Mouse (Mus musculus): ENCODE data around the gene Capn15. TPM values are rescaled to one million over a fixed set of nuclear protein-coding genes. Genes with fewer than 3 reads are reported as not detected.

Gene Capn15
- total RNA-seq, 2 experiments from 2014 or later = 14.2 to 14.5 TPM

DNA sequence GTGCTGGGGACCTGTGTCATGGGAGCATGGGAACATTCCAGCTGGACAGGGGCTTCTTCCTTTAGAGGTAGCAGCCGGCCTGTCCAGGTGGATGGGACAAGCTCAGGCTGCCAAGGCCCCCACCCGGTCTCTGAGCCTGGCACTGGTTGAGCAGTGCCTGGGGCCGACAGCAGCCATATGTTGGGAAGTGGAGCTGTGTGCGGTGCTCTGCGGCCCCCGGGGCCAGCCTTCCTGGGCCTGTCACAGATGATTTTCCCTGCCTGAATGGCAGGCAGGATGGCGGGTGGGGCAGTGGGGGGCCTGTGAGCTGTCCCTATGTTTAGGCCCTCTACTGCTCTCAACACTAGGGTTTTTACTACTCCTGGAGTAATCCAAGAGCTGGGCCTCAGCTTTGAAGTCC, 29.4 kb downstream of the Capn15 start:
- no peak for DNase-seq (ENCODE audit: low spot score in 2 of 2)

GRCm38 (mm10) chr17:25955736-25956135, 29.9 kb downstream of the Capn15 start:
- DNase-seq (ENCODE audit: low spot score in 2 of 2) = no peak

GRCm38 (mm10) chr17:25954671-25955070, 30.9 kb downstream of the Capn15 start:
- no peak for DNase-seq (ENCODE audit: low spot score in 2 of 2)

GRCm38 (mm10) chr17:25953161-25953560, 32.4 kb downstream of the Capn15 start:
- no peak for DNase-seq (ENCODE audit: low spot score in 2 of 2)

DNA sequence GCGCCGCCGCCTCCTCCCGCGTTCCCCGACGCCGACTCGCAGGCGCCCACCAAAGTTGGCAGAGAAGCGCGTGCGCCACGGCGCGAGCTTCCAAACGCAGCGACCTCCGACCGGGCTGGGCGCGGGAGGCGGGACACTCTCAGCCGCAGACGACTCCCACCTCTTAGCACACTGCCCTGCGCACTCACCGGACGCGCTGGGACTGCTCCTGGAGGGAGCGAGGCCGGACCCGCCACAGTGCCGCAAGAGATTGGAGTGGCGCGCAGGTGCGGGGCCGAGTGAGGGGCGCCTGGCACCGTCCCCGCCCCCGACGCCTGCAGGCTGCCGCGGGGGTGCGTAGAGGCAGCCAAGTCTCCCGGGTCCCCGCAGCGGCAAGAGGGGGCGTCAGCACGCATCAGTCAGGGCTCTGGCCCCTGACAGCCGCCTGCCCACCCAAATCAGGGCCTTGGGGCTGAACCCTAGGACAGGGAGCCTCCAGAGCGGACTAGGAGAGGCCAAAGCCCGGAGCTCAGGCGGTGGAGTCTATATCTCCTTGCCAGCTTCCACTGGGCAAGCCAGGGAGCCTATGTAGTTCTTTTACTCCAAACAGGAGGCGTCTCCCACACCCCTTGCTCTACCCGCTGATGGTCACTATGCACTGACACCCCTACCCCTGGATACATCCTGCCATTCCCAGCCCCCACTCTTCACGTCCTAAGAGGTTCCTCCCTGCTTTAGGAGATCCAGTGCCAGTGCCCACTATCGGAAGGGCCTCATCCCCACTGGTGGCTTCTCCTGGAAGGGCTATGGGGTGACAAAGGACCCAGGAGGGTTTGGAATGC, 33.6 kb downstream of the Capn15 start, which contains the start of gene A930017K11Rik:
TSS of gene A930017K11Rik (minus strand) at position 763 of the 821 bp plus-strand sequence.
- DNase-seq (ENCODE audit: low spot score in 2 of 2) = no peak

DNA sequence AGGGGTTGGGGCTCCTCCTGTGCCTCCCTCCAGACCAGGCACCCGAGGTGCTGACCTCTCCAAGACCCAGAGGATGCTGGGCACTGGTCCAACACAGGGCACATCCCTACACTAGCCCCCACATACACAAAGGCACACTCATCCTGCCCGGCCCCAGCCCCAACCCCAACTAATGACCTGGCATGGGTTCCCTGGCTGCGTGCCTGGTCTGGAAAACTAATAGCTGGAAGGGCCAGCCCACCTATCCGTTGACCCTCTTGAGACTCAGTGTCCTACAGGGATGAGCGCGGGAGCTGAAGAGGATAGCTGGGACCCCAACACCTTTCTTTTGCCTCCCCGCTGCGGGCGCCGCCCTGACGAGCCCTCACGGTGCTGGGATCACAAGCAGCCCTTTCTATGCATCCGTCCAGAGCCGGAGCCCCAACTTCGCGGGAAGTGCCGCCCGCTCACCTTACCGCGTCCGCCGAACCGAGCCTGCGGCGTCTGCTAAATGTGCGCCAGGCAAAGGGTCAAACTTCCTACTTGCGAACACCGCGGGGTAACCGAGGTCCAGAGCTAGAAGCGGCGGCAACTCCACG, 34.3 kb downstream of the Capn15 start:
- DNase-seq (ENCODE audit: low spot score in 2 of 2) = no peak

GRCm38 (mm10) chr17:25950706-25951105, 34.9 kb downstream of the Capn15 start:
- DNase-seq (ENCODE audit: low spot score in 2 of 2) = no peak

GRCm38 (mm10) chr17:25949981-25950380, 35.6 kb downstream of the Capn15 start:
- no peak for DNase-seq (ENCODE audit: low spot score in 2 of 2)

- no peak for DNase-seq (ENCODE audit: low spot score in 2 of 2)
These were observed 37.5 kb downstream of the Capn15 start for GRCm38 (mm10) chr17:25948051-25948450.

- no peak for DNase-seq (ENCODE audit: low spot score in 2 of 2)
These were observed 38.0 kb downstream of the Capn15 start for GRCm38 (mm10) chr17:25947576-25947975.

DNA sequence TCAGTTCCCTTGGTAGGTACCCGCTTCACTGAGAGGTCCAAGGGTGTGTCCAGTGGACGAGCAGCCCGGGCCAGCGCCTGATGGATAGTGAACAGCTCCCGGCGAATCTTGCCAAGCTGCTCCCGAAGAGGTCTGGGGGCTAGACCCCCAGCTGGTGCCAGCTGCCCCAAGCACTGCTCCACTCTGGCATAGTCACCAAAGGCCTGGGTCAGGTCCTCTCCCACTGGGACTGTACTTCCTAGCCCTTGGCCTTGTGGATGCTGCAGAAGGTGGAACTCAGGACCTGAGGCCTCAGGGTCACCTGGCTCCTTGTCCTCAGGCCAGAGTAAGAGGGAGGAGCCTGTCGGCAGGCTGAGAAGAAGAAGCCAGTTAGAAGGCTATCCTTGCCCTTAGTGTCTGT, 38.7 kb downstream of the Capn15 start:
- DNase-seq (ENCODE audit: low spot score in 2 of 2) = no peak

DNA sequence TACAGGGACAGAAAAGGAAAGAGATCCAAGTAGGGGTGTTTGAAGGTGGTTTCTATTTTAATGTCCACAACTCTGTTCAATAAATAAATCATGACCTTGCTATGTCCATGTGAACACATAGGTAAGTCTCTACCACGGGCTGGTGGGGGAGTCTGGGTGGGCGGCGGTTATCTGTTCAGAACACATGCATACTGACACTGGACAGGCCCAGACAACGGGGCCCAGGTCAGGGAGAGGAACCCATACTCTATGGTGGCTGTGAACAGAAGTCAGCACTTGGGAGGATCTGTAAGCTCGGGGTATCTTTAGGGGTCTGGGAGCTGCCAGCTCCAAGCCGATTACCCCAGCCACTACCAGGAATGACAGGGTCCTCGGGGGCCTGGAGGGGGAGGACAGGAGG, 39.2 kb downstream of the Capn15 start:
- DNase-seq (ENCODE audit: low spot score in 2 of 2) = no peak

GRCm38 (mm10) chr17:25945517-25946155, 40.0 kb downstream of the Capn15 start:
- DNase-seq (ENCODE audit: low spot score in 2 of 2) = no peak

GRCm38 (mm10) chr17:25944366-25945163, 41.0 kb downstream of the Capn15 start, which contains the start of the genes Pigq and Nhlrc4:
TSS of gene Pigq (minus strand) at chr17:25944936.
TSS of gene Nhlrc4 (minus strand) at chr17:25944961.
- DNase-seq (ENCODE audit: low spot score in 2 of 2) = no peak

DNA sequence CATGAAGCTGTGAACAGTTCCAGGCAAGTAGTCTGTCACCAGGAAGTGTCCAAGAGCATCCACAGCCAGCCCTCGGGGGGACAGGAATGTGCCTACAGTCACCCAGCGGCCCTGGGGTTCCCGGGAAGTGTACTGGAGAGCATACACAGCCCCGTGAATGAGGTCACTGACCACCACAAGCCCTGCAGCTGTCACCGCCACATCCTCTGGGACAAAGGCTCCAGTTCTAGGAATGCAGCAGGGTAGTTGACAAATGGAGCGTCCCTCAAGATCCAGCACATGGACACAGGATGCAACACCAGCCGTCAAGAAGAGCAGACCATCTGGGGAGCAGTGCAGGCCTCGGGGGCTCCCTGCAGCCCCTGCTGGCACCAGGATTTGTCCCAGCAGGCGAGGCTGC, 41.8 kb downstream of the Capn15 start:
- DNase-seq (ENCODE audit: low spot score in 2 of 2) = no peak

GRCm38 (mm10) chr17:25943221-25943620, 42.4 kb downstream of the Capn15 start:
- DNase-seq (ENCODE audit: low spot score in 2 of 2) = no peak

GRCm38 (mm10) chr17:25942597-25943151, 42.9 kb downstream of the Capn15 start:
- no peak for DNase-seq (ENCODE audit: low spot score in 2 of 2)

- DNase-seq (ENCODE audit: low spot score in 2 of 2) = peak; percentile 60 to 84
These were observed 43.9 kb downstream of the Capn15 start for GRCm38 (mm10) chr17:25941511-25942241.

- no peak for DNase-seq (ENCODE audit: low spot score in 2 of 2)
These were observed 51.1 kb downstream of the Capn15 start for GRCm38 (mm10) chr17:25934526-25934925.

DNA sequence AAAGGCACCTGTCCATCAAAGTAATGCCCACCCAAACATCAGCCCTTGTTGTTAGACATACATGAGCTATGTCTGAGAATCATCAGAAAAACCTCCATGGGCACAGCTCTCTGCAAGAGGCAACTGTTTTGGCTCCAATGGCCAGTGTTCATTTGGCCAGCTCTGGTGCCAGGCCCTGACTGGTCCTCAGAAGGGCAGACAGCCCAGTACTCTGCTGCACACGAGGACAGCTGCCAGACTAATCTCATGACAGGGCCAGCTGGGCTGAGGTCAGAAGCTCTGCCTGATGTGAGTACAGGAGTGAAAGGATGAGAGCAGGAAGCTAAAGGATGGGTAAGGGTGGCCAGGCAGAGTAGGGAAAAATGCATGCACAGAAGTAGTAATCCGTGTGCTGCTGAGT, 60.2 kb downstream of the Capn15 start:
- peak in 1 of 2 experiments; percentile 53 for DNase-seq (ENCODE audit: low spot score in 2 of 2)

All from gastrocnemius, postnatal 4 days (tissue).